Mouse (Mus musculus): Measurements from ENCODE around the gene Nmur1. TPM values are rescaled to one million over a fixed set of nuclear protein-coding genes. Genes with fewer than 3 reads are reported as not detected.
A peak's percentile ranks its signal among the peaks of the same experiment; 100 is the strongest.

Nmur1 gene
- polyA plus RNA-seq, 1 experiment, result 0.11 TPM

- Histone ChIP-seq H3K27me3 (ENCODE audit: control insufficient read depth, insufficient read depth, low read length) (no peaks in the 10 kb centered on the region), H3K4me1 (ENCODE audit: control insufficient read depth, insufficient read depth, insufficient read length) (peaks cover 3% of the 10 kb centered on the region; the same call in 1 of the 2 replicates), H3K36me3 (ENCODE audit: control insufficient read depth, insufficient read depth, low read length) (no peaks in the 10 kb centered on the region), H3K27ac (ENCODE audit: insufficient read depth, low read length) (no peak overlapping the region), H3K4me3 (ENCODE audit: extremely low read depth, insufficient read depth, insufficient read length) (no peak overlapping the region)
- 55% methylated on average over 3 of the region's 3 CpGs for WGBS
- TF ChIP-seq CTCF (IDR thresholded peaks at IDR 0.05; ENCODE audit: extremely low read depth, insufficient read depth, insufficient read length, insufficient replicate concordance) (no peak), POLR2A (IDR thresholded peaks at IDR 0.05; ENCODE audit: low read depth, low read length) (no peak)
- no peak for DNase-seq (ENCODE audit: low read depth in 1 of 2, low spot score in 2 of 2)
Observed at GRCm38 (mm10) chr1:86399322-86399721, 26.7 kb downstream of the Nmur1 start.

GRCm38 (mm10) chr1:86398222-86398621 is 27.8 kb downstream of the Nmur1 start:
- DNase-seq (ENCODE audit: low read depth in 1 of 2, low spot score in 2 of 2), result no peak
- H3K4me3 ChIP-seq (ENCODE audit: extremely low read depth, insufficient read depth, insufficient read length), result no peak overlapping the region
- H3K27ac ChIP-seq (ENCODE audit: insufficient read depth, low read length), result no peak overlapping the region
- H3K27me3 ChIP-seq (ENCODE audit: control insufficient read depth, insufficient read depth, low read length), result no peaks in the 10 kb centered on the region
- no peak for TF ChIP-seq POLR2A (IDR thresholded peaks at IDR 0.05; ENCODE audit: low read depth, low read length)
- no peak for TF ChIP-seq CTCF (IDR thresholded peaks at IDR 0.05; ENCODE audit: extremely low read depth, insufficient read depth, insufficient read length, insufficient replicate concordance)
- 19% methylated on average over 7 of the region's 7 CpGs for WGBS
- no peaks in the 10 kb centered on the region for H3K36me3 ChIP-seq (ENCODE audit: control insufficient read depth, insufficient read depth, low read length)
- H3K4me1 ChIP-seq (ENCODE audit: control insufficient read depth, insufficient read depth, insufficient read length), result peaks cover 3% of the 10 kb centered on the region; the same call in 1 of the 2 replicates

GRCm38 (mm10) chr1:86397621-86398020 is 28.4 kb downstream of the Nmur1 start:
- no peak overlapping the region for H3K4me3 ChIP-seq (ENCODE audit: extremely low read depth, insufficient read depth, insufficient read length)
- peaks cover 3% of the 10 kb centered on the region; the same call in 1 of the 2 replicates for H3K4me1 ChIP-seq (ENCODE audit: control insufficient read depth, insufficient read depth, insufficient read length)
- no peak for DNase-seq (ENCODE audit: low read depth in 1 of 2, low spot score in 2 of 2)
- no peaks in the 10 kb centered on the region for H3K27me3 ChIP-seq (ENCODE audit: control insufficient read depth, insufficient read depth, low read length)
- H3K27ac ChIP-seq (ENCODE audit: insufficient read depth, low read length), result no peak overlapping the region
- TF ChIP-seq CTCF (IDR thresholded peaks at IDR 0.05; ENCODE audit: extremely low read depth, insufficient read depth, insufficient read length, insufficient replicate concordance) (no peak), POLR2A (IDR thresholded peaks at IDR 0.05; ENCODE audit: low read depth, low read length) (no peak)
- H3K36me3 ChIP-seq (ENCODE audit: control insufficient read depth, insufficient read depth, low read length), result no peaks in the 10 kb centered on the region
- WGBS, result 80% methylated on average over 8 of the region's 8 CpGs

- Histone ChIP-seq H3K27ac (ENCODE audit: insufficient read depth, low read length) (no peak overlapping the region), H3K36me3 (ENCODE audit: control insufficient read depth, insufficient read depth, low read length) (no peaks in the 10 kb centered on the region), H3K4me1 (ENCODE audit: control insufficient read depth, insufficient read depth, insufficient read length) (peaks cover 3% of the 10 kb centered on the region; the same call in 1 of the 2 replicates), H3K27me3 (ENCODE audit: control insufficient read depth, insufficient read depth, low read length) (no peaks in the 10 kb centered on the region), H3K4me3 (ENCODE audit: extremely low read depth, insufficient read depth, insufficient read length) (no peak overlapping the region)
- DNase-seq (ENCODE audit: low read depth in 1 of 2, low spot score in 2 of 2), result no peak
- WGBS, result 78% methylated on average over 7 of the region's 7 CpGs
- no peak for TF ChIP-seq POLR2A (IDR thresholded peaks at IDR 0.05; ENCODE audit: low read depth, low read length)
- TF ChIP-seq CTCF (IDR thresholded peaks at IDR 0.05; ENCODE audit: extremely low read depth, insufficient read depth, insufficient read length, insufficient replicate concordance), result no peak
Observed at GRCm38 (mm10) chr1:86395897-86396296, 30.1 kb downstream of the Nmur1 start.

GRCm38 (mm10) chr1:86394246-86394645 is 31.8 kb downstream of the Nmur1 start:
- H3K27ac ChIP-seq (ENCODE audit: insufficient read depth, low read length), result peak overlapping the region; percentile 38
- TF ChIP-seq CTCF (IDR thresholded peaks at IDR 0.05; ENCODE audit: extremely low read depth, insufficient read depth, insufficient read length, insufficient replicate concordance) (no peak), POLR2A (IDR thresholded peaks at IDR 0.05; ENCODE audit: low read depth, low read length) (no peak)
- H3K36me3 ChIP-seq (ENCODE audit: control insufficient read depth, insufficient read depth, low read length), result no peaks in the 10 kb centered on the region
- no peaks in the 10 kb centered on the region for H3K27me3 ChIP-seq (ENCODE audit: control insufficient read depth, insufficient read depth, low read length)
- DNase-seq (ENCODE audit: low read depth in 1 of 2, low spot score in 2 of 2), result no peak
- H3K4me3 ChIP-seq (ENCODE audit: extremely low read depth, insufficient read depth, insufficient read length), result no peak overlapping the region
- WGBS, result 64% methylated on average over 3 of the region's 3 CpGs
- peaks cover 3% of the 10 kb centered on the region; the same call in 1 of the 2 replicates for H3K4me1 ChIP-seq (ENCODE audit: control insufficient read depth, insufficient read depth, insufficient read length)

GRCm38 (mm10) chr1:86393219-86393618 is 32.8 kb downstream of the Nmur1 start:
- H3K4me3 ChIP-seq (ENCODE audit: extremely low read depth, insufficient read depth, insufficient read length), result no peak overlapping the region
- no peak for DNase-seq (ENCODE audit: low read depth in 1 of 2, low spot score in 2 of 2)
- TF ChIP-seq POLR2A (IDR thresholded peaks at IDR 0.05; ENCODE audit: low read depth, low read length) (no peak), CTCF (IDR thresholded peaks at IDR 0.05; ENCODE audit: extremely low read depth, insufficient read depth, insufficient read length, insufficient replicate concordance) (no peak)
- 43% methylated on average over 3 of the region's 3 CpGs for WGBS
- H3K27ac ChIP-seq (ENCODE audit: insufficient read depth, low read length), result no peak overlapping the region
- H3K4me1 ChIP-seq (ENCODE audit: control insufficient read depth, insufficient read depth, insufficient read length), result peaks cover 3% of the 10 kb centered on the region; the same call in 1 of the 2 replicates
- no peaks in the 10 kb centered on the region for H3K36me3 ChIP-seq (ENCODE audit: control insufficient read depth, insufficient read depth, low read length)
- no peaks in the 10 kb centered on the region for H3K27me3 ChIP-seq (ENCODE audit: control insufficient read depth, insufficient read depth, low read length)

GRCm38 (mm10) chr1:86391425-86391824 is 34.6 kb downstream of the Nmur1 start:
- no peak for DNase-seq (ENCODE audit: low read depth in 1 of 2, low spot score in 2 of 2)
- TF ChIP-seq CTCF (IDR thresholded peaks at IDR 0.05; ENCODE audit: extremely low read depth, insufficient read depth, insufficient read length, insufficient replicate concordance) (no peak), POLR2A (IDR thresholded peaks at IDR 0.05; ENCODE audit: low read depth, low read length) (no peak)
- no peaks in the 10 kb centered on the region for H3K36me3 ChIP-seq (ENCODE audit: control insufficient read depth, insufficient read depth, low read length)
- no peaks in the 10 kb centered on the region for H3K4me1 ChIP-seq (ENCODE audit: control insufficient read depth, insufficient read depth, insufficient read length)
- H3K27ac ChIP-seq (ENCODE audit: insufficient read depth, low read length), result no peak overlapping the region
- 48% methylated on average over 2 of the region's 2 CpGs for WGBS
- no peak overlapping the region for H3K4me3 ChIP-seq (ENCODE audit: extremely low read depth, insufficient read depth, insufficient read length)
- H3K27me3 ChIP-seq (ENCODE audit: control insufficient read depth, insufficient read depth, low read length), result no peaks in the 10 kb centered on the region

Measured in spleen, adult 2 months (tissue).